Mouse (Mus musculus) heart, postnatal 25 days (tissue): Measurements from ENCODE around the gene Gemin7. TPM values are rescaled to one million over a fixed set of nuclear protein-coding genes. Genes with fewer than 3 reads are reported as not detected.

Source experiments
- DNase-seq: peaks from one replicate; pipeline ENCODE4 v3.0.0; 2022; ENCODE audit warnings: low spot score
- intact Hi-C: fragments of 180-260 bp; cut with DNase I; formaldehyde crosslinking; loops from one replicate; pipeline ENCODE4 v1.15.1; 2025
- total RNA-seq, 2 experiments: library from RNA; stranded (reverse); gene quantifications; 2 replicates each; pipeline ENCODE4 v1.2.3; 2021

The Gemin7 gene
- total RNA-seq, 2 experiments from 2014 or later, result 44.6 to 45.6 TPM

DNA sequence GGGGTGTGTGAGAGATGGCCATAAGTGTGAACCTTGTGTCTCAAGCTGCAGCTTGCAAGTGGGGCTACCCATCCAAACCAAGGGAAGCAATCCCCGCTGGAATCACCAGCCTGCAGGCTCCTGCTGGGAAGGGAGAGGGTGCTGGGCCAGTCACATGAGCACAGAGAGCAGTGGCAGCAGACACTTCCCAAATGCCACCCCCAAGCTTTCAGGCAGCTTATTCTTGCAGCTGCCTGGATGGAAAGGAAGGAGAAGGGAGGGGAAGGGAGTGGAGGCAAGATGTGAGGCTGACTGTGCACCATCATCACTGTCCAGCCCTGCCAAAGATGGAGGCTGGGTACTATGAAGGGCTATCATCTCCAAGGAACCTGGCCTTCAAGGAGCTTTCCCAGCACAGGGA, 23.2 kb downstream of the Gemin7 start:
- no peak for DNase-seq
- intact Hi-C loops, result no loop called here

- no peak for DNase-seq
- intact Hi-C loops, result no loop called here
These were observed 25.0 kb downstream of the Gemin7 start for GRCm38 (mm10) chr7:19552443-19552842.

DNA sequence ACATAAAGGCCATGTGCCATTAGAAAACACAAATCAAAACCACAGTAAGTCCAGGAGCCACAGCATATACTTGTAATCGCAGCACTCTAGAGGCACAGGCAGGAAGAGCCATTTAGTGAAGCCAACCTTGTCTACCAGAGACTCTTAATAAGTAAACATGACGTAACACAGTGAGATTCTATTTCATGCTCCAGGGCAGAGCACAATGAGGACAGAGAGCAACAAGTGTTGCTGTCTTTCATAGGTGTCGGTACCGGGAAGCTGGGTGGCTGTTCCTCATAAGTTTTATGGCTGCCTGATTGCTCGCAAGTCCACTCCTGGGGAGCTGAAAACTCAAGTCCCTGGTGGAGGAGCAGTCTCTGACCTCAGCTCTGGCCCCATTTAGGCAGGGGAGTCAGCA, 25.8 kb downstream of the Gemin7 start:
- no peak for DNase-seq
- intact Hi-C loops, result no loop called here

GRCm38 (mm10) chr7:19549394-19549793, 28.0 kb downstream of the Gemin7 start:
- no peak for DNase-seq
- intact Hi-C loops, result no loop called here

- no peak for DNase-seq
- intact Hi-C loops, result no loop called here
These were observed 29.9 kb downstream of the Gemin7 start for GRCm38 (mm10) chr7:19547344-19547969.

- intact Hi-C loops, result no loop called here
- DNase-seq, result no peak
These were observed 31.4 kb downstream of the Gemin7 start for GRCm38 (mm10) chr7:19546007-19546406.

DNA sequence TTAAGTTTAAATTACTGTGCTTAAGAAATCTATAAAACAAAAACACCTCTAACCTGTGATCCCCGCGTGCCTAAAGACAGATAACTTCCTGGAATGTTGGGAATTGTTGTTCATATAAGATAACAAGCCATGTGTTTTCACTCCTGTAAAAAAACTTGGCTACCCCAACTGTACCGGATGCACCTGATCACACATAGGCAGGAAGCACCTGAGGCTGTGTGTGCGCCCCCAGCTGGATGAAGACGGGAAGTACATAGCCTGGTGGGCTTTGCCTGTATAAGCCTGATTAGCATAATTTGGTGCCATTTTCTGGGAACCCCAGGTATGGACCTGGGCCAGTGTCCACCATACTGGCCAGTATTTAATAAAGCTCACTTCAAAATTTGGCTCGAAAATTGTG, 33.8 kb downstream of the Gemin7 start:
- intact Hi-C loops, result no loop called here
- DNase-seq, result no peak

DNA sequence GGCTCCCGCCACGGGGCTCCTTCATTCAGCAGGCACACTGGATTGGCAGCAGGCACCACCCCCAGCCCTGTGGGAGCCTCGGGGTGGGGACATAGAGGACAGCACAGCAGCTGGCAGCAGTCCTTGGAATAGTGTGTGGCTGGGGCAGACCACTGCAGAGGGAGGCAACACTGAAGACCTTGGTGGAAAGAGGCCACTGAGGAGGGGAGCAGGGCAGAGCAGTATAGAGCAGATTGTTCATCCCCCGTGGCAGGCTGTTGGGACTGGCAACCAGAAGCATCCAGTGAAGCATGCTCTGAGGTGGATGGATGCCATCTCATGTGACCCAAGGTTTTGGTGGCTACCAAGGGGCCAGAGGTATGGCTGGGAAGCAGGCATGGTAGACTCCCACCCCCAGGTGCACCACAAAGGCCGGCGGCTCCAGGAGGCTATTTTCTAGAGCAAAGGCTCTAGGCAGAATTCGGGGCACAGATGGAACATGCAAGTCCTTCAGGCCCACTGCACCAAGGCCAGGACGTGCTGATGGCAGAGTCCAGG, 35.2 kb downstream of the Gemin7 start:
- intact Hi-C loops, result no loop called here
- no peak for DNase-seq

- intact Hi-C loops, result no loop called here
- DNase-seq, result no peak
These were observed 35.7 kb downstream of the Gemin7 start for GRCm38 (mm10) chr7:19541681-19542154.

DNA sequence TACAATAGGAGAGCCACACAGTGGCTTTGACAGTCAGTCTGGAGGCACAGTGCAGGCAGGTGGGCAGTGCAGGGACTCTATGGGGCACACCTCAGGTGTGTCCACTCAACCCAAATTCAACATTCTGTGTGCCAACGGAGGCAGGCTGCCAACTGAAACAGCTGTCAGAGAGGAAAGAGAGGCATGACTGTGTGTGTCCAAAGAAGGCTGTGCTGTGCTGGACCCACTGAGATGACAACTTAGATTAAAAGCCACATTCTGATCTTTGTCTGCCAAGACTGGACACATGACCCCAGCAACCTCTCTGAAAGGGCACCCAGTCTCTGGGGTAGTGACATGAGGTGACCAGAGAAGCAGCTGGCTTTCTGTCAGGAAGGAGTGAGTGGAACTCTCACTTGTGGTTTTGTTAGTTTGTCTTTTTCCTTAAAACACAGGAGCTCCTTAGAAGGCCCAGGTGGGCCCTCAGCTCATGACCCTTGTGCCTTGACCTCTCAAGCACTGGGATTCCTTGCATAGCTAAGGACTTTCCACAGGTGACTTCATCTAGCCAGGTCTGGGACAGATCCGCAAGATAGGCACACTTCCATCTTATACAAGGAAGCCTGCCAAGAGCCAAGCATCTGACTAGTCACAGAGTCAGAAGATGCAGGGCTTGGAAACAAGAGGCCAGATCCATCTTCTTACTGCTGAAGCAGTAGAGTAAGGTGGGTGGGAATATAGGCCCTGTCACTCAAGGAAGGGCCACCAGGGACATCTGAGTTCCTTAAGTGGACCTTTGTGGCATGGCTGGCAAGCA, 36.4 kb downstream of the Gemin7 start:
- intact Hi-C loops, result no loop called here
- DNase-seq, result no peak

DNA sequence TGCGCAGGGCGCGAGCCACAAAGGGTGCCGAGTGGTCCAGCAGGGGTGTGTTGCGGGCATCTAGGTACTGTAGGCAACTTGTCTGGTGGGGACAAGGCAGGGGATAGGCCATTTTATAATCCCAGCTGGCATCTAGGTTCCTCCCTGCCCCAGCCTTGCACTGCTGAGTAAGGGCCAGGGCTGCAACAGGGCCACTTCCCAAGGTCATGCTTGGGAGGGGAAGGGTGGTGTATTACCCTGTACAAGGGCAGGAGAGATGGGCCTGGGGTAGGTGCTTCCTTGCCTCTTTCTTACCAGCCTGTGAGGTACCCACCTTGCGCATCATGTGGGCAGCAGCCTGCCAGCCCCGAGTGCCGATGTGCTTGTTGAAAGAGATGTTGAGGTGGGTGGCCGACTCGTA, 42.7 kb downstream of the Gemin7 start:
- no peak for DNase-seq
- intact Hi-C loops, result no loop called here

DNA sequence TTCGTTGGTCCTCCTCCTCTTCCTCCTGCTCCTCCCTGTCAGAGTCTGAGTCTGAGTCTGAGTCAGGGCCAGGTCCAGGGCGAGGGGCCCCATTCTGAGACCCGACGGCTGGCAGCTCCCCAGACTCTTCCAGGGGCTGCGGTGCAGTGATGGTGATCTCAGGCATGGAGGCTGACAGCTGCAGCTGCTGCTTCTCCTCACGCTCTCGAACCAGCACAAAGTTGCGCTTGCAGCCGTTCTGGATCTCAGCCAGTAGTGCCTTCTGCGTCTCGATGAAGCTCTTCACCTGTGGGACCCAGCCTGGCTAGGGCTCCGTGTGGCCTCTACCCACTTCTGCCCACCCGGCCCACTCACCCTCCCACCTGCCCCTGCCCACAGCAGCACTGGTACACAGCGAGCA, 45.2 kb downstream of the Gemin7 start:
- no peak for DNase-seq
- intact Hi-C loops, result no loop called here

- no peak for DNase-seq
- intact Hi-C loops, result no loop called here
These were observed 46.3 kb downstream of the Gemin7 start for GRCm38 (mm10) chr7:19531077-19531476.

DNA sequence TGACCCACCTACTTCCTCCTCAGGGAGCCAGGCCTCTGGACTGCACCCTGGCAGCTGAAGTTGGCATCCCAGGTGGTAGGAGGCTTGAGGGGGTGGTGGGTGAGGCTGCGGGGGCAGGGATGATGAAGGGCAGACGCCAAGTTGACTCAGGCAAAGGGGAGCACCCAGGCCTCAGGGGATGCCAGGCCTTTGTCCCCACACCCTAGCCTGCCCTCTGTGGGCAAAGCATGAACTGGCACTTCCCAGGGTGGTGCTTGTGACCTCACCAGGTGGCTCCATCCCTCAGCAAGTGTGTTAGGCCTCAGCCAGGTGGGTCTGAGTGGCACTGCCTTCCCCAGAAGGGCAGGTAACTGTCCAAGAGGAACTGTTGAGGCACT, 52.3 kb downstream of the Gemin7 start:
- intact Hi-C loops, result no loop called here
- no peak for DNase-seq

- intact Hi-C loops, result no loop called here
- DNase-seq, result no peak
These were observed 52.8 kb downstream of the Gemin7 start for GRCm38 (mm10) chr7:19524420-19525104.

GRCm38 (mm10) chr7:19523757-19524419, 53.5 kb downstream of the Gemin7 start:
- DNase-seq, result no peak
- intact Hi-C loops, result no loop called here

DNA sequence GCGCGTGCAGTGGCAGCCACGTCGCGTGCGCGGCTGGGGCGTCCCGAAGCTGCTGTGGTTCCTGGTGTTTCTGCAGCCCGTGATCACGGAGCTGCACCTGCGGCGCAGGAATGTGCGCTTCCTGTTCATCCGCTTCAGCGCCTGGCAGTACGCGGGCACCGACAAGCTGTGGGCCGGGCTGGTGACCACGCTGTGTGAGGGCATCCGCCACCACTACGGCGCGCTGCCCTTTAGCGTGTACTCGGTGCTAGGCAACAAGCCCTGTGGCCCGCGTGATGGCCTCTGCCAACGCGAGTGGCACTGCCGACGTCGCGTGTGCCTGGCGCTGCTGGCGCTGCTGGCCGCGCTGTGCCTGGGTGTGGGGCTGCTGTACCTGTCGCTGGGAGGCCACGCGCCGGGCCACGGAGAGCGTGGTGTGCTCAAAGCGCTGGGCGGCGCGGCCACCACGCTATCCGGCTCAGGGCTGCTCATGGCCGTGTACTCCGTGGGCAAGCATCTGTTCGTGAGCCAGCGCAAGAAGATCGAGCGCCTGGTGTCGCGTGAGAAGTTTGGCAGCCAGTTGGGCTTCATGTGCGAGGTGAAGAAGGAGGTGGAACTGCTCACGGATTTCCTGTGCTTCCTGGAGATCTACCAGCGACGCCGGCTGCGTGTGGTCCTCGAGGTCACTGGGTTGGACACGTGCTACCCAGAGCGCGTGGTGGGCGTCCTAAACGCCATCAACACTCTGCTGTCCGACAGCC, 54.2 kb downstream of the Gemin7 start:
- intact Hi-C loops, result no loop called here
- no peak for DNase-seq

DNA sequence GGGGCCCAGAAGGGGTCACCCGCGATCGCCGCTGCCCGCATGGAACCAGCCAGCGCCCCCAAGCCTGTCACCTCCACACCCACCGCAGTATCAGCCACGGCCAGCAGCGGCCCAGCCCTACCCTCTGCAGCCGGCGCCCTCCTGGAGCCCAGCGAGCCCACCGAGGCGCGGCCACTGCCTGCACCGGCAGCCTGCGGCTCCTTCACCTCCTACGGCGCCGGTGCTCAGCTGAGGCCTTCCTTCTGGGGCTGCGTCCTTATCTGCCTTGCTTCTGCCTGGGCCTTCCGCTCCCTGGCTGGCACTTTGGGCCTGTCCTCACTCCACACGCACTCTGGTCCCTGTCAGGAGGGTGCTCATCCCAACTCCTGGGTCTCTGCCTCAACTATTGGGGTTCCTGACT, 57.4 kb downstream of the Gemin7 start:
- no peak for DNase-seq
- intact Hi-C loops, result no loop called here

DNA sequence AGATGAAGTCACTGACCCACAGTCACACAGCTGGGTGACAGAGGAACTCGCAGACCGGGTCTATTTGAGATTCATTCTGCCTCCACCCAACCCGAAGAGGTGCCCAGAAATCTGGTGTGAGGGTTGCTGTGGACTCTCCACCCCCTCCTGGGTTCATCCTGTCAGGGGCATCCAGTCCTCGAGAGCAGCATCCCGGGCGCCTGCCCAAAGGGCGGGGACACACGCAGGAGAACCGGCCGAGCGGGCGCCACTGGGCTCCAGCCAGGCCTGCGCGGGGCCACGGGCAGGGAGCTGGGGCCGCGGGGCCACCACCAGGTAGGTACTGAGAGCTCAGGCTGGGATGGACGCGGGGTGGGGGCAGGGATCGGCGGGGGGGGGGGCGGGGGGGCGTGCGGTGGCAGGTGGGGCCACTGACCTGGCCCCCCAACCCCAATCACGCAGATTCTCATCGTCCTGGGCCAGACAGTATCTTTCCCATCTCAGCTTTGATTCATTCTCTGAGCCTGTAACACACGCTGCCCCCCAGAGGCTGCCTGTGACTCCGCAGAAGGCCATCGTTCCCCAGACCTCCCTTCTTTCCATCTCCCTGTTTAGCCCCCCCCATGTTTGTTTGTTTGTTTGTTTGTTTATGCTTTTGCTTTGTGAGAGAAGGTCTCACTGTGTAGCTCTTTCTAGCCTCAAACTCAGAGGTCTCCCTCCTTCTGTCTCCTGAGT, 59.6 kb downstream of the Gemin7 start, which contains the start of gene Nkpd1:
Nkpd1 (plus strand) TSS at position 187 of the 714 bp plus-strand sequence.
- DNase-seq, result no peak
- intact Hi-C loops, result no loop called here
